Mouse (Mus musculus) kidney, adult 2 months (tissue): ENCODE measurements around the gene Rsph6a. TPM values are rescaled to one million over a fixed set of nuclear protein-coding genes. Genes with fewer than 3 reads are reported as not detected.

Experiments used
- DNase-seq: peaks from one replicate; pipeline ENCODE4 v3.0.0; 2021
- H3K27ac ChIP-seq: fragments of 200-500 bp; 2 replicates; pipeline ENCODE4 v1.5.1; 2012; ENCODE audit warnings: low read depth, low read length, control low read depth, inconsistent platforms; ENCODE audit not compliant: insufficient read depth
- H3K27me3 ChIP-seq: fragments of 200-500 bp; replicated peaks from 2 replicates; pipeline ENCODE4 v1.6.1; 2012; ENCODE audit warnings: mild to moderate bottlenecking, moderate library complexity, low read length, inconsistent platforms; ENCODE audit not compliant: control insufficient read depth, insufficient read depth
- H3K36me3 ChIP-seq: fragments of 200-500 bp; 2 replicates; pipeline ENCODE4 v1.6.1; 2012; ENCODE audit warnings: mild to moderate bottlenecking, moderate library complexity, low read length, inconsistent platforms; ENCODE audit not compliant: control insufficient read depth, insufficient read depth
- H3K4me1 ChIP-seq: fragments of 200-500 bp; 2 replicates; pipeline ENCODE4 v1.6.1; 2011; ENCODE audit warnings: low read length; ENCODE audit not compliant: control insufficient read depth, insufficient read depth
- H3K4me3 ChIP-seq: fragments of 200-500 bp; 2 replicates; pipeline ENCODE4 v1.5.1; 2011; ENCODE audit warnings: mild to moderate bottlenecking, low read depth, low read length, control low read depth; ENCODE audit not compliant: insufficient read depth
- CTCF ChIP-seq: fragments of 200-500 bp; conservative IDR thresholded peaks from 2 replicates; pipeline ENCODE4 v1.5.1; 2011; ENCODE audit warnings: low read depth, mild to moderate bottlenecking, control low read depth, low read length, moderate library complexity, mixed read lengths; ENCODE audit not compliant: insufficient read depth, insufficient read length
- POLR2A ChIP-seq: fragments of 200-500 bp; IDR thresholded peaks from one replicate; pipeline ENCODE4 v1.6.1; 2011; ENCODE audit warnings: low read depth, low read length, control low read depth
- WGBS: fragments of 180-500 bp; shearing (Covaris S2); methylation state at CpG from one replicate; pipeline ENCODE4 v1.1.7; 2018; 5-methylcytosine and 5-hydroxymethylcytosine counted together
- polyA plus RNA-seq: library from polyadenylated mRNA; depleted of rRNA; stranded (reverse); fragments of >200 nt; gene quantifications from 2 replicates; pipeline ENCODE4 v1.2.3, GENCODE M21; 2012

Gene Rsph6a
- polyA plus RNA-seq, 1 experiment, result 0.05 TPM

DNA sequence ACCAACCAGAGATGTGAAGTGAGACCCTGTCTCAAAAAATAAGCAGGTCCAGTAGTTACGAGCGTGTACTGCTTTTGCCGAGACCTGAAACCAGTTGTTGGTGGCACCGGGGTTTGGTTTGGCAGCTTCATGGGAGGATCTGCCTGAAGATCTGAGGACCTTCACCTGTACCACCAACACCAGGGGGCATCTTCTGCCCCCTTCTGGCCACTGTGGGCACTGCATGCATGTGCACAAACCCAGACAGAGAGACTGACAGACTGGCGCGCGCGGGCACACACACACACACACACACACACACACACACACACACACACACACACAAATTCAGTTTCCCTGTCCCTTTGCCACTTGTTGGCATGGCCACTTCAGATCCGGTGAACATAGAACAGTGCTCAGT, 19.0 kb downstream of the Rsph6a start:
- no peak overlapping the region for H3K4me3 ChIP-seq
- peak; percentile 63 for DNase-seq
- TF ChIP-seq POLR2A, result no peak
- peak; percentile 55 for TF ChIP-seq CTCF
- no peaks in the 10 kb centered on the region for H3K36me3 ChIP-seq
- no peak overlapping the region for H3K27ac ChIP-seq
- peaks cover 5% of the 10 kb centered on the region for H3K4me1 ChIP-seq
- H3K27me3 ChIP-seq, result no peaks in the 10 kb centered on the region
- WGBS, result 75% methylated on average over 8 of the region's 9 CpGs

DNA sequence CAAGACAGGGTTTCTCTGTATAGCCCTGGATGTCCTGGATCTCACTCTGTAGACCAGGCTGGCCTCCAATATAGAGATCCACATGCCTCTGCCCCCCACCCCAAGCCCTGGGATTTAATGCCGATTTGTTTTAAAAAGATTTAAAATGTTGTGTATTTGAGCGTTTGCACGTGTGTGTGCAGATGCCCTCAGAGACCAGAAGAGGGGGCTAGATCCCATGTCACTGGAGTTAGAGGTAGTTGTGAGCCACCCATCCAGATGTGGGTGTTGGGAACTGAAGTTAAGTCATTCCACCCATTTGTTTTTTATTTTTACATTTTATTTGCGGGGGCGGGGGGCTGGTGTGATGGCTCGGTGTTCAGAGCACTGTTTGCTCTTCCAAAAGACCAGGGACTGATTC, 20.0 kb downstream of the Rsph6a start:
- Histone ChIP-seq H3K4me3 (no peak overlapping the region), H3K4me1 (peaks cover 5% of the 10 kb centered on the region), H3K27me3 (no peaks in the 10 kb centered on the region), H3K27ac (no peak overlapping the region), H3K36me3 (no peaks in the 10 kb centered on the region)
- 96% methylated on average over 6 of the region's 6 CpGs for WGBS
- no peak for TF ChIP-seq POLR2A
- no peak for TF ChIP-seq CTCF
- DNase-seq, result no peak

DNA sequence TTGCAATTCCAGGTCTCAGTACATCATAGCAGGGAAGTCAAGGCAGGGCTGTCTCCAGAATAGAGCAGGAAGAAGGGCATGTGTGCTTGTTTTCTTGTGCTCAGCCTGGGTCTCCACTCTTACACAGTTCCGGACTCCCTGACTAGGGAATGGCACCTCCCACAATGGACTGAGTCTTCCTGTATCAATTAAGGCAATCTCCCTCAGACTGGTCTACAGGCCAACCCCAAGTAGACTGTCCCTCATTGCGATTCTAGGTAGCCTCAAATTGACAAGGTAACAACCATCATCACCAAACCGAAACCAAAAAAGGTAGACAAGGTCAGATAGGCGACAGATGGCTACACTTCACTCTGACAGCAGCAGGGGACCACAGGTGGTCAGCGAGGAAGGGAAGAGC, 20.7 kb downstream of the Rsph6a start:
- no peak overlapping the region for H3K27ac ChIP-seq
- WGBS, result 47% methylated on average over 5 of the region's 5 CpGs
- no peaks in the 10 kb centered on the region for H3K27me3 ChIP-seq
- peak overlapping the region; percentile 65 for H3K4me3 ChIP-seq
- no peak for DNase-seq
- peaks cover 5% of the 10 kb centered on the region for H3K4me1 ChIP-seq
- TF ChIP-seq POLR2A (no peak), CTCF (no peak)
- no peaks in the 10 kb centered on the region for H3K36me3 ChIP-seq

DNA sequence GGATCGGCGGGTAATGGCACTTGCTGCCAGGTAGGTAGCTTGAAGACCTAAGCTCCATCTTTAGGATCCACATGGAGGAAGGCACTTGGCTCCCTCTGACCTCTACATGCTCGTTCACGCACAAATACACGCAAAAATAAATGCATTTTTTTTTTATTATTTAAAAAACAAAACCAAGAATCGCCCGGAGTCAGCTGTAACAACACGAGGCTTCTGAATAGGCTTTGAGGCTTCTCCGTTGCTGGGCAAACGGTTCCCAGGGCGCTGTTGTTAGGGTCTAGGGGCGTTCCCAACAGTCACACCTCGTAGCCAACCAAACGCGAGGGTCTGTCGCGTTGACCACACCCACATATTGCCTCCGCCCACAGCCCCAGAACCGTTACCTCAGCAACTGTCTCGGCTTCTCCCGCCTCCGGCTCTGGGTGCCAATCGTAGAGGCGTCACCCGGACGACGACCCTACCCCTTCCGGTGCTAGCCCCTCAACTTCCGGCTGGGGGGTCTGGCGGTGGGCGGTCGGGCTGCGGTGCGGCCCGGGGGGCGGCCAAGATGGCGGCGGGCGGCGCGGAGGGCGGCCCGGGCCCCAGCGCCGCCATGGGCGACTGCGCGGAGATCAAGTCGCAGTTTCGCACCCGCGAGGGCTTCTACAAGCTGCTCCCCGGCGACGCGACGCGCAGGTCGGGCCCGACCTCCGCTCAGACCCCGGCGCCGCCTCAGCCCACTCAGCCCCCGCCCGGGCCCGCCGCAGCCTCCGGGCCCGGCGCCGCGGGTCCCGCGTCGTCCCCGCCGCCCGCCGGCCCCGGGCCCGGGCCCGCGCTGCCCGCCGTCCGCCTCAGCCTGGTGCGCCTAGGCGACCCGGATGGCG, 21.5 kb downstream of the Rsph6a start, which contains the start of gene Dmwd:
TSS of gene Dmwd (plus strand) at position 505 of the 863 bp plus-strand sequence.
- Histone ChIP-seq H3K4me1 (peaks cover 5% of the 10 kb centered on the region), H3K36me3 (no peaks in the 10 kb centered on the region), H3K4me3 (peak within 1 kb of the TSS; percentile 65), H3K27me3 (no peaks in the 10 kb centered on the region), H3K27ac (0 out of 2 replicates have a peak within 1 kb of the TSS, but pooled peaks have one; percentile 28)
- TF ChIP-seq CTCF, result no peak
- TF ChIP-seq POLR2A, result no peak
- peak; percentile 98 for DNase-seq
- 1% methylated on average over 87 of the region's 91 CpGs for WGBS

DNA sequence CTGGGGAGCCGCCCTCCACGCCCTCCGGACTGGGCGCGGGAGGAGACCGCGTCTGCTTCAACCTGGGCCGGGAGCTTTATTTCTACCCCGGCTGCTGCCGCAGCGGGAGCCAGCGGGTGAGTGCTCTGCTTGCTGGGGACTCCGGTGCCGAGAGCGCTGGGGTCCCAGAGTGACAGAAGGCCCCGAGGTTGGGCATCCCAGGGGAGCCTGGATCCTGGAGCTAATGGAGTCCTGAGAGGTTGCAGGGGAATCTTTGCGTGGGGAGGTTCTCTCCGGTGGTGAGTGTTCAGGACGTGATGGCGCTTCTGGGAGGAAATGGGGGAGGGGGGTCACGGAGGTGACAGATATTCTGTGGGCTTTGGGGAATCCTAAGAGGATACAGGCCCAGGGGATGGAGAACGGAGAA, 22.1 kb downstream of the Rsph6a start:
- H3K36me3 ChIP-seq, result no peaks in the 10 kb centered on the region
- TF ChIP-seq CTCF (no peak), POLR2A (no peak)
- DNase-seq, result no peak

DNA sequence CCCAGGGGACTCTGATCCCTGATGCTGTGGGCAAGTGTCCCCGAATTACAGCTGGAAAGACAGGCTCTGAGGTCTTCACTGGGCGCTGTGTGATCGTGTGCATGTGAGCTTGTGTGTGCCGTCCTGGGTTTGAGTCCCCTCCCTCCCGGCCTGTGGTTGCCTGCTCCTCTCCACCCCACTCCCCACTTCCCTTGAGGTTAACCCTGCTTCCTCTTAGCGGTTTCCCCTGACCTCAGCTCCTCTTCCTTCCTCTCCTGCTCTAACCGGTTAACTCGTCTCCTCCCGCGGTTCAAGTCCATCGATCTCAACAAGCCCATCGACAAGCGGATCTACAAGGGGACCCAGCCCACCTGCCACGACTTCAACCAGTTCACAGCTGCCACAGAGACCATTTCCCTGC, 23.3 kb downstream of the Rsph6a start:
- 46% methylated on average over 14 of the region's 14 CpGs for WGBS
- Histone ChIP-seq H3K4me1 (peaks cover 5% of the 10 kb centered on the region), H3K27me3 (no peaks in the 10 kb centered on the region), H3K27ac (no peak overlapping the region), H3K4me3 (no peak overlapping the region), H3K36me3 (no peaks in the 10 kb centered on the region)
- no peak for TF ChIP-seq POLR2A
- TF ChIP-seq CTCF, result no peak
- DNase-seq, result peak; percentile 50

More for the DNA sequence above, 22.1 kb downstream of the Rsph6a start:
- H3K27me3 ChIP-seq, result no peaks in the 10 kb centered on the region
- H3K27ac ChIP-seq, result 0 out of 2 replicates have a peak overlapping the region, but pooled peaks have one; percentile 28
- H3K4me3 ChIP-seq, result peak overlapping the region; percentile 65
- under 1% methylated on average over 22 of the region's 22 CpGs for WGBS
- peaks cover 5% of the 10 kb centered on the region for H3K4me1 ChIP-seq

DNA sequence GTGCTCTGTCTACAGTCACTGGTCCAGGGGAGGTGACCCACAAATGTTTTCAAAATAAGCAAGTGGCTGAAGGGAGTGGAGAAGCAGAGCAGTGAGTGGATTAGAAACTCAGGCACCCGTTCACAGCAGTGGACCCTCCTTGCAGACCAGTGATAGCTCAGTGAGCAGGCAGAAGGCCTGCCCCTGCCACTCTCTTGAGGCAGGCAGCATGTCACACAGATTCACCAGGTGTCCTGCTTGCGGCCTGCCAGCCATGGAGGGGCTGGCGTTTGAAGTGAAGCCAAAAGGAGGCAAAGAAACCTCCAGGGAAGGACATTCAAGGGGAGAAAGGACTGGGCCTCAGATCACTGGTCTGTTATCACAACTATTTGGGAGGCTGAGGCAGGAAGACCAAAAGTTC, 24.2 kb downstream of the Rsph6a start:
- Histone ChIP-seq H3K4me3 (no peak overlapping the region), H3K36me3 (no peaks in the 10 kb centered on the region), H3K27me3 (no peaks in the 10 kb centered on the region), H3K4me1 (peaks cover 5% of the 10 kb centered on the region), H3K27ac (no peak overlapping the region)
- DNase-seq, result no peak
- TF ChIP-seq CTCF (no peak), POLR2A (no peak)
- WGBS, result 68% methylated on average over 3 of the region's 3 CpGs
